Mouse (Mus musculus) CH12.LX (cell line): ENCODE measurements around the gene Cdhr4. TPM values are rescaled to one million over a fixed set of nuclear protein-coding genes. Genes with fewer than 3 reads are reported as not detected.

Source experiments
- DNase-seq: peaks from one replicate; pipeline ENCODE4 v3.0.0-alpha.2; 2013; ENCODE audit errors: extremely low read depth
- H3K27ac ChIP-seq: 2 replicates; pipeline ENCODE4 v1.5.1; 2012; ENCODE audit warnings: low read depth, mild to moderate bottlenecking, control low read depth, moderate library complexity; ENCODE audit not compliant: insufficient read depth
- H3K27me3 ChIP-seq: replicated peaks from 2 replicates; pipeline ENCODE3; 2012; ENCODE audit warnings: inconsistent platforms
- H3K36me3 ChIP-seq, 2 experiments: replicated peaks in 1 of 2; 2 replicates each; pipeline versions ENCODE3 to v1.6.1; 2012; ENCODE audit warnings: inconsistent platforms in 1 of 2, low read length in 1 of 2, mild to moderate bottlenecking in 1 of 2, mixed read lengths in 1 of 2, moderate library complexity in 1 of 2; ENCODE audit not compliant: control insufficient read depth in 1 of 2, insufficient read depth in 1 of 2
- H3K4me1 ChIP-seq, 2 experiments: 2 replicates each; pipeline ENCODE4 v1.6.1; 2012; ENCODE audit warnings: inconsistent platforms in 1 of 2, moderate library complexity in 1 of 2; ENCODE audit not compliant: insufficient read depth in 2 of 2, control insufficient read depth in 1 of 2
- H3K4me2 ChIP-seq: 2 replicates; pipeline ENCODE4 v1.6.1; 2012; ENCODE audit warnings: low read depth, mild to moderate bottlenecking, control low read depth; ENCODE audit not compliant: poor library complexity, insufficient read depth, severe bottlenecking
- H3K4me3 ChIP-seq, 3 experiments: fragments of 150-350 bp in 1 of 3; sonication (generic) in 1 of 3; replicated peaks in 1 of 3; 2 replicates each; pipeline versions ENCODE3 to v1.5.1; 2011 to 2012; ENCODE audit warnings: low read depth in 2 of 3, low read length in 2 of 3, mild to moderate bottlenecking in 2 of 3, moderate library complexity in 2 of 3, control low read depth in 1 of 3, improper control_type of control experiment in 1 of 3, inconsistent platforms in 1 of 3, mixed read lengths in 1 of 3; ENCODE audit not compliant: poor library complexity in 1 of 3
- H3K79me2 ChIP-seq: replicated peaks from 2 replicates; pipeline ENCODE4 v1.6.1; 2012; ENCODE audit warnings: mild to moderate bottlenecking, moderate library complexity; ENCODE audit not compliant: control insufficient read depth, poor library complexity, insufficient read depth, severe bottlenecking; ENCODE audit errors: extremely low read depth
- H3K9ac ChIP-seq: 2 replicates; pipeline ENCODE4 v1.6.1; 2012; ENCODE audit warnings: low read depth, mild to moderate bottlenecking, control low read depth, moderate library complexity; ENCODE audit not compliant: insufficient read depth
- H3K9me3 ChIP-seq: replicated peaks from 2 replicates; pipeline ENCODE3; 2012; ENCODE audit warnings: low read length, inconsistent platforms, mixed read lengths
- BHLHE40 ChIP-seq: IDR thresholded peaks from 2 replicates; pipeline ENCODE4 v1.6.1; 2011; ENCODE audit warnings: mild to moderate bottlenecking, low read depth, low read length, improper control_type of control experiment
- CHD1 ChIP-seq: IDR thresholded peaks from 2 replicates; pipeline ENCODE4 v1.6.1; 2012; ENCODE audit warnings: low read depth, low read length, improper control_type of control experiment, inconsistent platforms
- CHD2 ChIP-seq: IDR thresholded peaks from 2 replicates; pipeline ENCODE4 v1.6.1; 2011; ENCODE audit warnings: low read length, improper control_type of control experiment
- ELF1 ChIP-seq: IDR thresholded peaks from 2 replicates; pipeline ENCODE4 v1.6.1; 2014; ENCODE audit warnings: low read depth, mild to moderate bottlenecking, inconsistent platforms, low read length, improper control_type of control experiment
- EP300 ChIP-seq: IDR thresholded peaks from 2 replicates; pipeline ENCODE4 v1.6.1; 2011; ENCODE audit warnings: low read length, improper control_type of control experiment
- ETS1 ChIP-seq: conservative IDR thresholded peaks from 2 replicates; pipeline ENCODE4 v1.6.1; 2012; ENCODE audit warnings: low read depth, mild to moderate bottlenecking, inconsistent platforms, low read length, improper control_type of control experiment, moderate library complexity
- GABPA ChIP-seq: IDR thresholded peaks from 2 replicates; pipeline ENCODE4 v1.6.1; 2012; ENCODE audit warnings: low read depth, low read length, improper control_type of control experiment, inconsistent platforms; ENCODE audit not compliant: insufficient replicate concordance
- JUN ChIP-seq: IDR thresholded peaks from 2 replicates; pipeline ENCODE4 v1.6.1; 2011; ENCODE audit warnings: low read depth, mild to moderate bottlenecking, low read length, improper control_type of control experiment, moderate library complexity; ENCODE audit not compliant: insufficient read depth
- JUND ChIP-seq: conservative IDR thresholded peaks from 2 replicates; pipeline ENCODE4 v1.6.1; 2011; ENCODE audit warnings: low read depth, low read length, improper control_type of control experiment
- KAT2A ChIP-seq: IDR thresholded peaks from 2 replicates; pipeline ENCODE4 v1.6.1; 2012; ENCODE audit warnings: low read length, improper control_type of control experiment, inconsistent platforms; ENCODE audit not compliant: insufficient replicate concordance
- MAX ChIP-seq: IDR thresholded peaks from 2 replicates; pipeline ENCODE4 v1.6.1; 2011; ENCODE audit warnings: low read length, improper control_type of control experiment
- MAZ ChIP-seq: IDR thresholded peaks from 2 replicates; pipeline ENCODE4 v1.6.1; 2012; ENCODE audit warnings: low read depth, mild to moderate bottlenecking, inconsistent platforms, low read length, improper control_type of control experiment, moderate library complexity
- MXI1 ChIP-seq: IDR thresholded peaks from 2 replicates; pipeline ENCODE4 v1.6.1; 2011; ENCODE audit warnings: mild to moderate bottlenecking, low read depth, low read length, improper control_type of control experiment
- NELFE ChIP-seq: IDR thresholded peaks from 2 replicates; pipeline ENCODE4 v1.6.1; 2011; ENCODE audit warnings: low read depth, low read length, improper control_type of control experiment
- NRF1 ChIP-seq: IDR thresholded peaks from 2 replicates; pipeline ENCODE4 v1.6.1; 2014; ENCODE audit warnings: low read depth, mild to moderate bottlenecking, inconsistent platforms, low read length, improper control_type of control experiment, moderate library complexity
- POLR2AphosphoS2 ChIP-seq: IDR thresholded peaks from 2 replicates; pipeline ENCODE4 v1.6.1; 2011; ENCODE audit warnings: low read depth, low read length, improper control_type of control experiment
- RCOR1 ChIP-seq: conservative IDR thresholded peaks from 2 replicates; pipeline ENCODE4 v1.6.1; 2012; ENCODE audit warnings: low read depth, mild to moderate bottlenecking, inconsistent platforms, low read length, improper control_type of control experiment
- SIN3A ChIP-seq: IDR thresholded peaks from 2 replicates; pipeline ENCODE4 v1.6.1; 2012; ENCODE audit warnings: low read length, improper control_type of control experiment, inconsistent platforms
- TCF12 ChIP-seq: IDR thresholded peaks from 2 replicates; pipeline ENCODE4 v1.6.1; 2014; ENCODE audit warnings: low read depth, mild to moderate bottlenecking, inconsistent platforms, low read length, improper control_type of control experiment
- USF1 ChIP-seq: IDR thresholded peaks from 2 replicates; pipeline ENCODE4 v1.6.1; 2014; ENCODE audit warnings: low read depth, mild to moderate bottlenecking, inconsistent platforms, low read length, improper control_type of control experiment
- ZC3H11A ChIP-seq: IDR thresholded peaks from 2 replicates; pipeline ENCODE4 v1.6.1; 2012; ENCODE audit warnings: low read depth, mild to moderate bottlenecking, inconsistent platforms, low read length, improper control_type of control experiment
- ZKSCAN1 ChIP-seq: IDR thresholded peaks from 2 replicates; pipeline ENCODE4 v1.6.1; 2012; ENCODE audit warnings: low read depth, inconsistent platforms, low read length, improper control_type of control experiment, borderline replicate concordance
- ZMIZ1 ChIP-seq: IDR thresholded peaks from 2 replicates; pipeline ENCODE4 v1.6.1; 2012; ENCODE audit warnings: low read depth, mild to moderate bottlenecking, inconsistent platforms, low read length, improper control_type of control experiment
- dilution Hi-C: fragments of 300-500 bp; cut with MboI; formaldehyde crosslinking; loops from 2 replicates; pipeline ENCODE4 v1.14.3; 2020; ENCODE audit warnings: low sequenced_read_pairs; ENCODE audit not compliant: extremely low pct_unique_long_range_greater_than_20kb, extremely low pct_ligation_motif_present
- in situ Hi-C: fragments of 300-500 bp; cut with MboI; formaldehyde crosslinking; loops from 3 replicates; pipeline ENCODE4 v1.14.3; 2019; ENCODE audit warnings: low sequenced_read_pairs, low pct_ligation_motif_present, low pct_unique_long_range_greater_than_20kb, mixed read lengths
- polyA plus RNA-seq: library from polyadenylated mRNA; unstranded; fragments of >175 nt; gene quantifications from 2 replicates; pipeline ENCODE4 v1.2.1, GENCODE M21; 2012; ENCODE audit warnings: low read depth; ENCODE audit not compliant: insufficient read length
- total RNA-seq, 2 experiments: library from RNA; depleted of rRNA; stranded (reverse); fragments of 300-350 nt in 1 of 2; fragments of >200 nt in 1 of 2; gene quantifications; 2 replicates each; pipeline ENCODE4 v1.2.3; 2012 to 2014

The Cdhr4 gene
- total and polyA plus RNA-seq, 3 experiments, result 0.35 to 0.79 TPM; not detected in 1

GRCm38 (mm10) chr9:107967437-107967836, 24.9 kb upstream of the Cdhr4 start:
- Histone ChIP-seq H3K9me3 (no peaks in the 10 kb centered on the region), H3K4me2 (no peak overlapping the region), H3K27ac (no peak overlapping the region), H3K9ac (no peak overlapping the region), H3K4me1 (peaks cover 0 to 5% of the 10 kb centered on the region in 2 experiments; a peak in 2 of 4 replicates), H3K36me3 (peaks cover 63 to 95% of the 10 kb centered on the region in 2 experiments), H3K79me2 (no peaks in the 10 kb centered on the region), H3K27me3 (no peaks in the 10 kb centered on the region), H3K4me3 (no peak overlapping the region)
- DNase-seq, result no peak
- in situ Hi-C loops (loop anchor here (5.0 kb wide), 1 partner anchor 90 kb away; no protein-coding TSS in a partner anchor), dilution Hi-C loops (no loop called here)
- TF ChIP-seq SIN3A, result no peak
- TF ChIP-seq POLR2AphosphoS2, result no peak
- no peak for TF ChIP-seq EP300
- no peak for TF ChIP-seq JUN
- TF ChIP-seq JUND, result no peak
- TF ChIP-seq USF1, result no peak
- TF ChIP-seq NELFE, result no peak
- no peak for TF ChIP-seq NRF1
- no peak for TF ChIP-seq MXI1
- no peak for TF ChIP-seq ELF1
- no peak for TF ChIP-seq MAZ
- TF ChIP-seq GABPA, result no peak
- TF ChIP-seq CHD2, result no peak
- no peak for TF ChIP-seq MAX
- no peak for TF ChIP-seq ZKSCAN1
- TF ChIP-seq ZC3H11A, result no peak

GRCm38 (mm10) chr9:107968531-107968930, 23.8 kb upstream of the Cdhr4 start:
- Histone ChIP-seq H3K9ac (no peak overlapping the region), H3K79me2 (no peaks in the 10 kb centered on the region), H3K4me3 (no peak overlapping the region), H3K4me2 (no peak overlapping the region), H3K27ac (no peak overlapping the region), H3K4me1 (peaks cover 0 to 4% of the 10 kb centered on the region in 2 experiments; a peak in 2 of 4 replicates), H3K36me3 (peaks cover 59 to 95% of the 10 kb centered on the region in 2 experiments), H3K27me3 (no peaks in the 10 kb centered on the region), H3K9me3 (no peaks in the 10 kb centered on the region)
- in situ Hi-C loops, result loop anchor here (5.0 kb wide), 1 partner anchor 89 kb away; no protein-coding TSS in a partner anchor
- dilution Hi-C loops, result no loop called here
- no peak for DNase-seq
- TF ChIP-seq ZMIZ1 (no peak), CHD1 (no peak), TCF12 (no peak), RCOR1 (no peak), ETS1 (no peak), BHLHE40 (no peak), KAT2A (no peak)
